In genomic region chr9:30235791-30236190, GRCm38 (mm10) we compare ENCODE assay signal across 16 mouse cellular contexts.
"Had no signal": no experiment of that assay in that cellular context is flagged by ENCODE, and none has a peak within 500 bp of the region (broad histone marks: within the 10 kb centered on the region; RNA-seq: fewer than 3 reads in every experiment).

No protein-coding gene starts in this region.

- H3K9ac ChIP-seq: liver, embryonic 13.5 days; liver, embryonic 15.5 days; liver, postnatal 0 days; lung, embryonic 14.5 days; midbrain, embryonic 12.5 days; stomach, embryonic 15.5 days had no signal

- H3K4me1 ChIP-seq: liver, embryonic 13.5 days; liver, embryonic 15.5 days; megakaryocyte, embryonic 14.5 days; midbrain, embryonic 12.5 days; stomach, embryonic 15.5 days had no signal

- H3K27ac ChIP-seq: liver, embryonic 13.5 days; liver, embryonic 15.5 days; macrophage; midbrain, embryonic 12.5 days; stomach, embryonic 15.5 days; stomach, postnatal 0 days had no signal

- H3K9me3 ChIP-seq: liver, embryonic 13.5 days; liver, embryonic 15.5 days; midbrain, embryonic 12.5 days; stomach, embryonic 15.5 days had no signal

- H3K27me3 ChIP-seq: liver, embryonic 13.5 days; liver, embryonic 15.5 days; megakaryocyte, embryonic 14.5 days; midbrain, embryonic 12.5 days; stomach, embryonic 15.5 days had no signal

- ATAC-seq: liver, postnatal 0 days; midbrain, embryonic 16.5 days had no signal

- DNase-seq: liver, embryonic 13.5 days; liver, postnatal 0 days; lung, embryonic 14.5 days; lung, postnatal 10 days; lung, postnatal 36 days; midbrain, embryonic 14.5 days; thymus, adult 2 months; thymus, postnatal 25 days had no signal

- H3K4me3 ChIP-seq: liver, embryonic 13.5 days; liver, embryonic 15.5 days; megakaryocyte, embryonic 14.5 days; midbrain, embryonic 12.5 days; stomach, embryonic 15.5 days had no signal

- H3K36me3 ChIP-seq: liver, embryonic 13.5 days; liver, embryonic 15.5 days; midbrain, embryonic 12.5 days; stomach, embryonic 15.5 days had no signal

- H3K4me2 ChIP-seq: liver, embryonic 11.5 days; liver, embryonic 13.5 days; liver, embryonic 15.5 days; lung, embryonic 14.5 days; midbrain, embryonic 12.5 days; stomach, embryonic 15.5 days had no signal
